Mouse (Mus musculus): Measurements from ENCODE around the gene Gm49387. TPM values are rescaled to one million over a fixed set of nuclear protein-coding genes. Genes with fewer than 3 reads are reported as not detected.

The Gm49387 gene
- polyA plus RNA-seq, 1 experiment: not detected

DNA sequence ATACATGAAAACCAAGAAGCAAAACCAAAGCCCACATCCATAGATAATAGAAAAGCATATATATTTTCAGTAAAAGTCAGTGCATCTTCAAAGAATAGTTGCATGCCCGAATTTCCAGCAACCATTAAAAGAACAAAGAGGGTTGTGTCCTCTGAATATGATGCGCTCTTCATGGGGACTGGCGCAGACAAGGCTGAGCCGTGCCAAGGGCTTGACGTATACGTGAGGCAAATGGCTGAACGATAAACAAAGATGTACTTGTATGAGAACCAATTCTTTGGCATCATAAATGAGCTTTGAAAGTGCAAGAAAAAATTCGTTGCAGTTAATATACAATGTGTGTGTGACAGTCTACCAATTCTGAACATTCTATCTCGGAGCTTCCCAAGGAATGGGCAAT, 40.6 kb upstream of the Gm49387 start:
- Histone ChIP-seq H3K79me2 (ENCODE audit: control insufficient read depth, insufficient read depth) (no peaks in the 10 kb centered on the region), H3K4me2 (ENCODE audit: low read depth) (no peak overlapping the region), H3ac (ENCODE audit: control insufficient read depth, insufficient read length) (no peak overlapping the region), H3K27me3 (ENCODE audit: control insufficient read depth, insufficient read depth, insufficient read length) (no peaks in the 10 kb centered on the region), H3K4me3 (no peak overlapping the region), H3K36me3 (ENCODE audit: control insufficient read depth, insufficient read depth) (no peaks in the 10 kb centered on the region)
- TF ChIP-seq CEBPB (IDR thresholded peaks at IDR 0.05; ENCODE audit: insufficient read depth, poor library complexity, severe bottlenecking) (no peak), POLR2A (IDR thresholded peaks at IDR 0.05; ENCODE audit: insufficient read length, low read depth) (no peak), TCF3 (IDR thresholded peaks at IDR 0.05; ENCODE audit: insufficient read length, low read depth) (no peak), MYOD1 (IDR thresholded peaks at IDR 0.05; ENCODE audit: control insufficient read depth in 1 of 3, insufficient read length in 2 of 3, low read depth in 2 of 3) (no peak), MYOG (IDR thresholded peaks at IDR 0.05; ENCODE audit: control insufficient read depth in 1 of 3, insufficient read depth in 1 of 3, insufficient read length in 2 of 3, low read depth in 2 of 3) (no peak), POLR2AphosphoS2 (IDR thresholded peaks at IDR 0.05; ENCODE audit: insufficient read length, low read depth) (no peak), E2F4 (IDR thresholded peaks at IDR 0.05; ENCODE audit: insufficient read depth) (no peak), TCF12 (IDR thresholded peaks at IDR 0.05; ENCODE audit: insufficient read depth, poor library complexity, severe bottlenecking) (no peak), MAX (IDR thresholded peaks at IDR 0.05; ENCODE audit: low read depth) (no peak), USF1 (IDR thresholded peaks at IDR 0.05; ENCODE audit: low read depth) (no peak), SRF (IDR thresholded peaks at IDR 0.05; ENCODE audit: control insufficient read depth, insufficient read length, low read depth) (no peak), REST (IDR thresholded peaks at IDR 0.05; ENCODE audit: insufficient read depth, insufficient read length) (no peak)

- H3K27me3 ChIP-seq (ENCODE audit: control insufficient read depth, insufficient read depth, insufficient read length): no peaks in the 10 kb centered on the region
- no peak overlapping the region for H3K4me3 ChIP-seq
- H3K36me3 ChIP-seq (ENCODE audit: control insufficient read depth, insufficient read depth): no peaks in the 10 kb centered on the region
- H3K4me2 ChIP-seq (ENCODE audit: low read depth): no peak overlapping the region
- no peak overlapping the region for H3ac ChIP-seq (ENCODE audit: control insufficient read depth, insufficient read length)
- H3K79me2 ChIP-seq (ENCODE audit: control insufficient read depth, insufficient read depth): no peaks in the 10 kb centered on the region
- TF ChIP-seq MAX (IDR thresholded peaks at IDR 0.05; ENCODE audit: low read depth): no peak
- TF ChIP-seq POLR2A (IDR thresholded peaks at IDR 0.05; ENCODE audit: insufficient read length, low read depth): no peak
- no peak for TF ChIP-seq MYOD1 (IDR thresholded peaks at IDR 0.05; ENCODE audit: control insufficient read depth in 1 of 3, insufficient read length in 2 of 3, low read depth in 2 of 3)
- TF ChIP-seq USF1 (IDR thresholded peaks at IDR 0.05; ENCODE audit: low read depth): no peak
Measured at GRCm38 (mm10) chr14:31680656-31681055, 40.0 kb upstream of the Gm49387 start.

DNA sequence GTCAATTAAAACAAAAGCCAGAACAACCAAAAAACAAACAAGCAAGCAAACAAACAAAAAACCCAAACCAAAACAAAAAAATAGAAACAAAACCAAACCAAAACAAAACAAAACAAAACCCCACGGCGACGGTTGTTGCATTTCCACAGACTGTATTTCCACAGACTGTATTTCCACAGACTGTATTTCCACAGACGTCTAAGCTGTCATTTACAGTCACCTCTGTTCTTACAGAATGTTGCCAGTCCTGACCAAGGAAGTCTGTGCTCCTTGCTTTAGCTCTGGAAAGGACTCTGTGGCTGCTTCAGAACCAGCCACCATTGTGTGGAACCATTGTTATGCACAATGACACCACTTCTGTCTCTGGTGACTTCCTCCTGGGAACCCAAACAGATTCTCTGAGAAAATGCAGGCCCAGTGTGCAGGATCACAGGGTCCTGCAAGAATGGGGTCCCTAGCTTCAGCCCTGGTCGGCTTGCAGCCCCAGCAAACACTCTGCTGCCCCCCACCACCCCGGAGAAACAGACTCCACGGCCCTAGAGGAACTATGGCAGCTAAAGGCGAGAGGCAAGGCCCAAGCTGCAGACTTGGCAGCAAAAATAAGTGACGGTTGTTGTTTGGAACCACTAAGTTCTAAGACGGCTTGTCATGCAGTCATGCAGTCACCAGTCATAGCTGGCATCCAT, 31.1 kb upstream of the Gm49387 start:
- Histone ChIP-seq H3K36me3 (ENCODE audit: control insufficient read depth, insufficient read depth) (no peaks in the 10 kb centered on the region), H3K4me3 (no peak overlapping the region), H3K79me2 (ENCODE audit: control insufficient read depth, insufficient read depth) (no peaks in the 10 kb centered on the region), H3K4me2 (ENCODE audit: low read depth) (no peak overlapping the region), H3K27me3 (ENCODE audit: control insufficient read depth, insufficient read depth, insufficient read length) (no peaks in the 10 kb centered on the region), H3ac (ENCODE audit: control insufficient read depth, insufficient read length) (no peak overlapping the region)
- TF ChIP-seq CEBPB (IDR thresholded peaks at IDR 0.05; ENCODE audit: insufficient read depth, poor library complexity, severe bottlenecking) (no peak), REST (IDR thresholded peaks at IDR 0.05; ENCODE audit: insufficient read depth, insufficient read length) (no peak), TCF3 (IDR thresholded peaks at IDR 0.05; ENCODE audit: insufficient read length, low read depth) (no peak), POLR2AphosphoS2 (IDR thresholded peaks at IDR 0.05; ENCODE audit: insufficient read length, low read depth) (no peak), TCF12 (IDR thresholded peaks at IDR 0.05; ENCODE audit: insufficient read depth, poor library complexity, severe bottlenecking) (no peak), MYOD1 (IDR thresholded peaks at IDR 0.05; ENCODE audit: control insufficient read depth in 1 of 3, insufficient read length in 2 of 3, low read depth in 2 of 3) (no peak), MYOG (IDR thresholded peaks at IDR 0.05; ENCODE audit: control insufficient read depth in 1 of 3, insufficient read depth in 1 of 3, insufficient read length in 2 of 3, low read depth in 2 of 3) (no peak), MAX (IDR thresholded peaks at IDR 0.05; ENCODE audit: low read depth) (no peak), E2F4 (IDR thresholded peaks at IDR 0.05; ENCODE audit: insufficient read depth) (no peak), USF1 (IDR thresholded peaks at IDR 0.05; ENCODE audit: low read depth) (no peak)

DNA sequence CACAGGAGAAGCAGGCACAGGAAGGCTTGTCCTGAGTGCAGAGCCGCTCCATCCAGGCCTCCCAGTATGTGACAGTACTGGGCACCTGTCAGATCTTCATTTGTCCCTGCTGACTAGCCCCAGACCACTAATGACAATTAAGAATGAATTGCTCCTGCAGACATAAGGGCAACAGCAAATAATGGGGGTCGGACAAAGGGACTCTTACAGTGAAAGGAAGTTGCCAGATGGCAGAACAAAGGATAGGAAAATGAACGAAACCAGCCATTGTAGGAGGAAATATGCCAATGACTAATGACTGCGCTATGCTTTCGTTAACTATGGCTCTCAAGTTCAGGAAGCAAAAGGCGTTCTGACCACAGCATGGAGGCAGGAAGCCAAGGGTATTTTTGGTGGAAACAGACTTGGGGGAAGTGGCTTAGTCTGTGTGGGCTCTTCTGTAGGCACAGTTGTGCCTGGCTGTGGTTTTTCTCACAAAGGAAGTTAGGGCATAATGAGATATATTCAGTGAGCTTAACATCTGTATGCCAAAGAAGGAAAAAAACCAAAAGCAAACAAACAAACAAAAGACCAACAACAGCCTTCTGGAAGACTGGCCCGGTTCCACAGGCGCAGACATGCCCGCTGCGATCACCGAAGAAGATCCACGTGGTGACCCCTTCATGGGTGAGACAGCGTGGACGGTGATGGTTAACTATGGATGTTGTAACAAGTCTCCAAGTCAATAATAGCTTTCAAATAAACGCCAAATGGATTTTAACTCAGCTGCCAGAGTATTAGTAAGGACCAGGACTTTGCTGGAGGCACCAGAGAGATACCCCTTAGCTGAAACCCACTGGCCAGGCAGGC, 29.2 kb upstream of the Gm49387 start:
- Histone ChIP-seq H3K4me2 (ENCODE audit: low read depth) (peak overlapping the region; percentile 97), H3K4me3 (peak overlapping the region; percentile 8), H3ac (ENCODE audit: control insufficient read depth, insufficient read length) (no peak overlapping the region), H3K27me3 (ENCODE audit: control insufficient read depth, insufficient read depth, insufficient read length) (no peaks in the 10 kb centered on the region), H3K36me3 (ENCODE audit: control insufficient read depth, insufficient read depth) (no peaks in the 10 kb centered on the region), H3K79me2 (ENCODE audit: control insufficient read depth, insufficient read depth) (no peaks in the 10 kb centered on the region)
- peak in 2 of 3 experiments; percentile 29 to 48 for TF ChIP-seq MYOD1 (IDR thresholded peaks at IDR 0.05; ENCODE audit: control insufficient read depth in 1 of 3, insufficient read length in 2 of 3, low read depth in 2 of 3)
- TF ChIP-seq CEBPB (IDR thresholded peaks at IDR 0.05; ENCODE audit: insufficient read depth, poor library complexity, severe bottlenecking): 0 out of 2 replicates have a peak, but pooled peaks have one; percentile 1
- no peak for TF ChIP-seq POLR2A (IDR thresholded peaks at IDR 0.05; ENCODE audit: insufficient read length, low read depth)
- TF ChIP-seq MYOG (IDR thresholded peaks at IDR 0.05; ENCODE audit: control insufficient read depth in 1 of 3, insufficient read depth in 1 of 3, insufficient read length in 2 of 3, low read depth in 2 of 3): peak in 1 of 3 experiments; percentile 47
- TF ChIP-seq TCF12 (IDR thresholded peaks at IDR 0.05; ENCODE audit: insufficient read depth, poor library complexity, severe bottlenecking): peak; percentile 15
- TF ChIP-seq SRF (IDR thresholded peaks at IDR 0.05; ENCODE audit: control insufficient read depth, insufficient read length, low read depth): no peak
- TF ChIP-seq MAX (IDR thresholded peaks at IDR 0.05; ENCODE audit: low read depth): peak; percentile 16
- TF ChIP-seq E2F4 (IDR thresholded peaks at IDR 0.05; ENCODE audit: insufficient read depth): no peak
- TF ChIP-seq REST (IDR thresholded peaks at IDR 0.05; ENCODE audit: insufficient read depth, insufficient read length): no peak
- TF ChIP-seq POLR2AphosphoS2 (IDR thresholded peaks at IDR 0.05; ENCODE audit: insufficient read length, low read depth): no peak

All from myocyte (in vitro differentiated cells).